ENCODE assay signal across 10 mouse cellular contexts in genomic region chr6:17750957-17751356, GRCm38 (mm10). TPM values are rescaled to one million over a fixed set of nuclear protein-coding genes. Genes with fewer than 3 reads are reported as not detected.
DNase-seq lines count a peak whose midpoint lies in the region; ATAC-seq and TF ChIP-seq lines count a peak whose summit lies in the region.
"Had no signal": no experiment of that assay in that cellular context is flagged by ENCODE, and none has a peak within 500 bp of the region (broad histone marks: within the 10 kb centered on the region; RNA-seq: fewer than 3 reads in every experiment).

No protein-coding gene starts in this region.

- ATAC-seq in liver, embryonic 11.5 days (replicated peaks; ENCODE audit: low FRiP score), result no peak
- no peak for ATAC-seq in liver, postnatal 0 days
- ATAC-seq in embryonic facial prominence, embryonic 12.5 days (ENCODE audit: insufficient number of reproducible peaks, insufficient read depth, low FRiP score, low TSS enrichment), result no peak
- ATAC-seq in forebrain, postnatal 0 days, result peak; percentile 26; the same call in 1 of the 2 replicates
- ATAC-seq in midbrain, embryonic 16.5 days, result no peak

- H3K27ac ChIP-seq in liver, embryonic 11.5 days (ENCODE audit: low read depth, low read length), result no peak overlapping the region
- H3K27ac ChIP-seq in liver, postnatal 0 days (ENCODE audit: low read depth), result no peak overlapping the region
- no peak overlapping the region for H3K27ac ChIP-seq in embryonic facial prominence, embryonic 12.5 days
- H3K27ac ChIP-seq in forebrain, postnatal 0 days (ENCODE audit: low read depth, low read length), result 0 out of 2 replicates have a peak overlapping the region, but pooled peaks have one; percentile 97
- peak overlapping the region; percentile 59 for H3K27ac ChIP-seq in midbrain, embryonic 16.5 days (ENCODE audit: low read length)
- H3K27ac ChIP-seq: kidney, postnatal 0 days had no signal

- H3K9ac ChIP-seq in liver, embryonic 11.5 days (ENCODE audit: low read depth, low read length), result no peak overlapping the region
- H3K9ac ChIP-seq in liver, postnatal 0 days (replicated peaks), result no peak overlapping the region
- H3K9ac ChIP-seq in embryonic facial prominence, embryonic 12.5 days, result no peak overlapping the region
- H3K9ac ChIP-seq in forebrain, postnatal 0 days, result peak overlapping the region; percentile 83
- peak overlapping the region; percentile 87 for H3K9ac ChIP-seq in midbrain, embryonic 16.5 days (ENCODE audit: low read depth, low read length)

- no peak overlapping the region for H3K4me3 ChIP-seq in liver, embryonic 11.5 days (ENCODE audit: low read depth, low read length)
- H3K4me3 ChIP-seq in liver, postnatal 0 days (ENCODE audit: low read depth, low read length), result no peak overlapping the region
- H3K4me3 ChIP-seq in embryonic facial prominence, embryonic 12.5 days, result no peak overlapping the region
- peak overlapping the region; percentile 63 for H3K4me3 ChIP-seq in forebrain, postnatal 0 days (ENCODE audit: low read depth, low read length)
- H3K4me3 ChIP-seq in midbrain, embryonic 16.5 days (ENCODE audit: low read depth, low read length), result peak overlapping the region; percentile 54

- no peak for TF ChIP-seq CTCF in liver, postnatal 0 days (IDR thresholded peaks at IDR 0.05; ENCODE audit: low read depth)
- TF ChIP-seq CTCF in forebrain, postnatal 0 days (IDR thresholded peaks at IDR 0.05; ENCODE audit: low read depth), result no peak

- no peak for TF ChIP-seq EP300 in liver, postnatal 0 days (IDR thresholded peaks at IDR 0.05; ENCODE audit: low read depth)

- 71% methylated on average over 6 of the region's 6 CpGs for WGBS in liver, embryonic 11.5 days
- 63% methylated on average over 6 of the region's 6 CpGs for WGBS in liver, postnatal 0 days (ENCODE audit: insufficient replicate concordance)
- WGBS in embryonic facial prominence, embryonic 12.5 days, result 93% methylated on average over 6 of the region's 6 CpGs
- 29% methylated on average over 6 of the region's 6 CpGs for WGBS in forebrain, postnatal 0 days
- 36% methylated on average over 6 of the region's 6 CpGs for WGBS in midbrain, embryonic 16.5 days

- H3K4me2 ChIP-seq in liver, embryonic 11.5 days, result peak overlapping the region; percentile 89
- no peak overlapping the region for H3K4me2 ChIP-seq in liver, postnatal 0 days (ENCODE audit: low read depth, low read length)
- H3K4me2 ChIP-seq in embryonic facial prominence, embryonic 12.5 days (replicated peaks), result 0 out of 2 replicates have a peak overlapping the region, but pooled peaks have one; percentile 55
- H3K4me2 ChIP-seq in forebrain, postnatal 0 days (ENCODE audit: low read depth), result peak overlapping the region; percentile 65
- H3K4me2 ChIP-seq in midbrain, embryonic 16.5 days (ENCODE audit: low read length), result peak overlapping the region; percentile 89

- no peaks in the 10 kb centered on the region for H3K9me3 ChIP-seq in liver, embryonic 11.5 days (ENCODE audit: control insufficient read depth, low read length)
- no peaks in the 10 kb centered on the region for H3K9me3 ChIP-seq in liver, postnatal 0 days (ENCODE audit: low read length)
- H3K9me3 ChIP-seq in embryonic facial prominence, embryonic 12.5 days, result no peaks in the 10 kb centered on the region
- H3K9me3 ChIP-seq in forebrain, postnatal 0 days (ENCODE audit: low read length), result no peaks in the 10 kb centered on the region
- H3K9me3 ChIP-seq in midbrain, embryonic 16.5 days (replicated peaks; ENCODE audit: control insufficient read depth, low read length, poor library complexity, severe bottlenecking), result no peaks in the 10 kb centered on the region

- peaks cover 23% of the 10 kb centered on the region for H3K4me1 ChIP-seq in liver, embryonic 11.5 days (replicated peaks; ENCODE audit: control insufficient read depth, insufficient read depth, low read length)
- peaks cover 27% of the 10 kb centered on the region for H3K4me1 ChIP-seq in liver, postnatal 0 days (ENCODE audit: insufficient read depth)
- H3K4me1 ChIP-seq in embryonic facial prominence, embryonic 12.5 days, result peaks cover 11% of the 10 kb centered on the region; the same call in 1 of the 2 replicates
- H3K4me1 ChIP-seq in forebrain, postnatal 0 days (ENCODE audit: insufficient read depth), result peaks cover 28% of the 10 kb centered on the region; the same call in 1 of the 2 replicates
- peaks cover 29% of the 10 kb centered on the region for H3K4me1 ChIP-seq in midbrain, embryonic 16.5 days (ENCODE audit: control insufficient read depth, insufficient read depth, low read length)

- no peaks in the 10 kb centered on the region for H3K27me3 ChIP-seq in liver, embryonic 11.5 days (replicated peaks; ENCODE audit: control insufficient read depth, insufficient read depth, low read length)
- no peaks in the 10 kb centered on the region for H3K27me3 ChIP-seq in liver, postnatal 0 days (ENCODE audit: insufficient read depth, low read length)
- no peaks in the 10 kb centered on the region for H3K27me3 ChIP-seq in embryonic facial prominence, embryonic 12.5 days
- no peaks in the 10 kb centered on the region for H3K27me3 ChIP-seq in forebrain, postnatal 0 days (ENCODE audit: insufficient read depth, low read length)
- no peaks in the 10 kb centered on the region for H3K27me3 ChIP-seq in midbrain, embryonic 16.5 days (ENCODE audit: control insufficient read depth, insufficient read depth, low read depth, low read length)

- no peaks in the 10 kb centered on the region for H3K36me3 ChIP-seq in liver, embryonic 11.5 days (ENCODE audit: control insufficient read depth, insufficient read depth, low read length)
- H3K36me3 ChIP-seq in liver, postnatal 0 days (replicated peaks; ENCODE audit: insufficient read depth, low read length), result no peaks in the 10 kb centered on the region
- H3K36me3 ChIP-seq in embryonic facial prominence, embryonic 12.5 days, result no peaks in the 10 kb centered on the region
- H3K36me3 ChIP-seq in forebrain, postnatal 0 days (ENCODE audit: insufficient read depth), result no peaks in the 10 kb centered on the region
- no peaks in the 10 kb centered on the region for H3K36me3 ChIP-seq in midbrain, embryonic 16.5 days (ENCODE audit: control insufficient read depth, insufficient read depth, low read length)

- no peak for DNase-seq in liver, embryonic 11.5 days (ENCODE audit: low spot score)
- DNase-seq in liver, postnatal 0 days, result no peak
- peak; percentile 56 for DNase-seq in forebrain, postnatal 0 days
- no peak for DNase-seq in gastrocnemius, adult 8-10 months (ENCODE audit: low spot score in 2 of 2)
- no peak for DNase-seq in thymus, postnatal 36 days
- no peak for DNase-seq in kidney, postnatal 14 days
- DNase-seq: lung, postnatal 36 days had no signal

RNA-seq across cellular contexts. Expression of gene St7, which starts 58.2 kb away (rescaled TPM):
- polyA plus RNA-seq in liver, embryonic 11.5 days (2014; fragmentation: Nextera tagmentation; extraction: Ambion mirVana), result 16.9 and 18.6 TPM in 2 replicates
- polyA plus RNA-seq in liver, postnatal 0 days (2015; fragmentation: Nextera tagmentation; extraction: Ambion mirVana), result 11.0 and 11.9 TPM in 2 replicates
- 28.4 and 31.3 TPM in 2 replicates for polyA plus RNA-seq in embryonic facial prominence, embryonic 12.5 days (2016; fragmentation: Nextera tagmentation; extraction: Ambion mirVana)
- 57.7 and 67.3 TPM in 2 replicates for total RNA-seq in forebrain, postnatal 0 days (2014; rRNA removed)
- polyA plus RNA-seq in forebrain, postnatal 0 days (2015; fragmentation: Nextera tagmentation; extraction: Ambion mirVana), result 40.0 and 41.9 TPM in 2 replicates
- polyA plus RNA-seq in midbrain, embryonic 16.5 days (2015; fragmentation: Nextera tagmentation; extraction: Ambion mirVana), result 51.5 and 69.7 TPM in 2 replicates
- total RNA-seq in gastrocnemius, adult 8-10 months (2022), result 10 to 100 TPM; 11.3 to 16.0 (median 12.5) TPM

Comparison
In these comparisons a context has a peak if more than half of its experiments do, and no peak if none do; other contexts are left out.
1. H3K27ac ChIP-seq: peak in forebrain, postnatal 0 days (single experiment) and midbrain, embryonic 16.5 days (single experiment); none in liver, embryonic 11.5 days (single experiment), liver, postnatal 0 days (single experiment) and embryonic facial prominence, embryonic 12.5 days (single experiment).
2. H3K4me3 ChIP-seq: peak in forebrain, postnatal 0 days (single experiment) and midbrain, embryonic 16.5 days (single experiment); none in liver, embryonic 11.5 days (single experiment), liver, postnatal 0 days (single experiment) and embryonic facial prominence, embryonic 12.5 days (single experiment).
3. H3K9ac ChIP-seq: peak in forebrain, postnatal 0 days (single experiment) and midbrain, embryonic 16.5 days (single experiment); none in liver, embryonic 11.5 days (single experiment), liver, postnatal 0 days (single experiment) and embryonic facial prominence, embryonic 12.5 days (single experiment).